Mouse (Mus musculus) c-Kit-negative CD71-positive TER-119-positive erythroid progenitor cells, embryonic 14.5 days (primary cell): Measurements from ENCODE around the gene Pogz.
"Not testable (repeated sequence)": the region's sequence is repeated elsewhere in the genome, so short reads cannot be mapped to it uniquely, and the experiment has no call there.

ENCODE experiments used
- DNase-seq: peaks from one replicate; pipeline ENCODE4 v3.0.0-alpha.2; 2013; ENCODE audit warnings: low read depth, low spot score

Pogz gene

GRCm38 (mm10) chr3:94832701-94833100 lies 4.7 kb upstream of the Pogz start:
- no peak for DNase-seq

DNA sequence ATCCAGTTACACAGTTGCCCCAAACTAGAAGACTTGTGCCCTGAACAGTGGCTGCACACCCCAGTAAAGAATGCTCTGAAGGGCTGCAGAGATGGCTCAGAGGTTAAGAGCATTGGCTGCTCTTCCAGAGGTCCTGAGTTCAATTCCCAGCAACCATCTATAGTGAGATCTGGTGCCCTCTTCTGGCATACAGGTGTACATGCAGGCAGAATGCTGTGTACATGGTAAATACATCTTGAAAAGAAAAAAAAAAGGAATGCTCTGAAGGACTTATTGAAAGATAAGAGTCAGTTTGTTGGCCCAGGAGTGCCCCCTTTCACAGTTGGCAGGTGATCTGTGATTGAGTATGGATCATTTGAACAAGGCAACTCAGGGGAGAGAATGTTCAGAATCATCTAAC lies 4.0 kb upstream of the Pogz start:
- no peak for DNase-seq

DNA sequence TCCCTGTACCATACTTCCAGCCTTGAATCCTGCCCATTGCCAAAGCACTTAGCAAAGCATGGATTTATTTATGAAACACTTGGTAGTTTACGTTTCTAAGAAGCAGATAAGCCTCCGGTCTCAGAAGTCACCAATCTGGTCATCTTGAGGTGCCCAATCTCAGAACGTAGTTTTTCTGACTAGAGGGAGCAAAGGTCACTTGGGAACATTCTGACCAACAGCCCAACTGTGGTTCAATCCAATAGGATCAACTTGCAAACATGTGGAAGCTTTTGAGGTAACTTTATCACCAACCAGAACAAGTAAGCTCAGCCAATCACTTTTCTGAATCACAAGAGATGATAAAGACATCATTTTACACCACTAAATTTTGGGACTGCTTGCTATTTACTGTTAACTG lies 2.0 kb upstream of the Pogz start:
- no peak for DNase-seq

GRCm38 (mm10) chr3:94837959-94838496 lies 661 bp downstream of the Pogz start:
- peak; percentile 9 for DNase-seq

DNA sequence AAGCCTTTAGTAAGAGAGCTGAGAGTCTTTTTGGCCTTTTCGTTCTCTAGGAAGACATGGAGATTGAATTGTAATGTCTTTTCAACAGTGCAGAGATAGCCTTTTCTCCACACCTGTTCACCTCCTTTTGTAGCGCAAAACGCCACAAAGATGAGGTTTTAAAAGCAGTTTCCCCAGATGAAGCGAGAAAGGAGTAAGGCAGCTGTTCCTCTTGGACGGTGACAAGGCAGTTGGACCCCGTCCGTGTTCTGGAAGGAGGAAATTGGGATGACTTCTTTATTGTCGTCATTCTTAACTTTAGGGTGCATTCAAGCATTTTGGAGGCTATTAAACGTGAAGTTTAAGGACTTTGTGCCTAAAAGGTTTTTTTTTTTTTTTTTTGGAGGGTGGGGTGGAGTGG lies 1.3 kb downstream of the Pogz start:
- peak; percentile 13 for DNase-seq

- no peak for DNase-seq
Observed at GRCm38 (mm10) chr3:94839101-94839500, 1.7 kb downstream of the Pogz start.

DNA sequence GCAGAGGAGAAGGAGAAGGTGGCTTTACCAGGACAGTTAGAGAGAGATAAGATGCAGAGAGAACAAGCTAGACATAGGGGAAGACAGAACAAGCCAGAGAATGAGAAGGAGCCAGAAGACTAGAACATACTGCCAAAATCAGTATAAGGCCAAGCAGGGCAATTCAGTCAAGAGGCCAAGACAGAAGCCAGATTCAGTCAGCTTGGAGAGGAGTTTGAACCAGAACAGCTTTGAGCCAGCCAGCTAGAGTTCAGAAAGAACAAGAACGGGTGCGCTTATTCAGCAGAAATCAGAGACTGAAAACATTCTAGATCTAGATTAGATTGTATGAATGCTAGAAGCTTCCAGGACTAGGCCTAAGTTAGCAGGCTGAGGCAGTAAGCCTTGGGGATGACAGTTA lies 10.0 kb downstream of the Pogz start:
- no peak for DNase-seq

GRCm38 (mm10) chr3:94849338-94849737 lies 12.0 kb downstream of the Pogz start:
- no peak for DNase-seq

DNA sequence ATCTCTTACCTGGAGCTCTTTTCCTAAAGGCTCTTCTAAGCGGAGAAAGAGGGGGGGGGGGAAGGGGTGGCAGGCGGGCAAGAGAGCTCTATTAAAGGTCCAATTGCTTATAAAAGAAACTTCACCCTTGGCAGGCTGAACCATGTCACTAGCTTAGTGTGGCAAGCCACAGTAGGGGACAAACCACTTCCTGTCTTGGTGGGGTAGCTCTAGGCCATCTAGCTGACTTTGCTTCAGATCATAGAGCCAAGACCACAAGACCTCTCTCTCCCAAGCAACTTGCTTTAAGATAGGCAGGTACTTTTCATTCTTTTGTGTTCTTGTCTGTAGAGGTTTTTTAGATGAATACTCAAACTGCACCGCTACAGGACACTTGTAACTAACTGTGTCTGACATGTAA lies 14.4 kb downstream of the Pogz start:
- no peak for DNase-seq

- no peak for DNase-seq
Observed at GRCm38 (mm10) chr3:94852215-94852614, 14.8 kb downstream of the Pogz start.

DNA sequence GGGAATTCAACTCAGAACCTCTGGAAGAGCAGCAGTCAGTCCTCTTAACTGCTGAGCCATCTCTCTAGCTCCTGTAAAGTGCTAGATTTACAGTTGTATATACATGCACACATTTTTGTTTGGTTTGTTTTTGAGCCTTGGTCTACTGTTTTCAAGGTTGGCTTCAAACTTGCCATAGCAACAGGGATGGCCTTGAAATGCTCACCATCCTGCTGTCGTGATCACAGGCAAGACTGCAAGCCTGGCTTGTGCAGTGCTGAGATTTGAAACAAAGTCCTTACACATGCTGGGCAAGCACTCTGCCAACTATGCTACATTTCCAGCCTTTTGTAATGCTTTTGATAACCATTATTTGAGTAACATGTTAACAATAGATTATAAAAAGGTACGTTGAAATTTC lies 22.1 kb downstream of the Pogz start:
- DNase-seq = no peak

- no peak for DNase-seq
Observed at GRCm38 (mm10) chr3:94869011-94869410, 31.6 kb downstream of the Pogz start.

DNA sequence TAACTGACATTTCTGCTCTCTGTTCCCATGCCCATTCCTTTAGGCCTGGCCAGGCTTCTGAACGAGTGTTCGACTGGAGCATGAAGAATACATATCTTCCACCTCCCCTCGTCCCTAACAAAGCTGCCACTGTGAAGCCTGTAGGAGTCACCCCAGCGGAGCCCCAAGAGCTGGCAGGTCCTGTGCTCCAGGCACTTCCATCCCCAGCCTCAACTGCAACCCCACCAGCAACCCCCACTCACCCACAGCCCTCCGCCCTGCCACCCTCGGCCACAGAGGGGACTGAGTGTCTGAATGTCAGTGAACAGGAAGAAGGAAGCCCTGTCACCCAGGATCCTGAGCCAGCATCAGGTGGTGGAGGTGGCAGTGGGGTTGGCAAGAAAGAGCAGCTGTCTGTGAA lies 41.3 kb downstream of the Pogz start:
- no peak for DNase-seq

DNA sequence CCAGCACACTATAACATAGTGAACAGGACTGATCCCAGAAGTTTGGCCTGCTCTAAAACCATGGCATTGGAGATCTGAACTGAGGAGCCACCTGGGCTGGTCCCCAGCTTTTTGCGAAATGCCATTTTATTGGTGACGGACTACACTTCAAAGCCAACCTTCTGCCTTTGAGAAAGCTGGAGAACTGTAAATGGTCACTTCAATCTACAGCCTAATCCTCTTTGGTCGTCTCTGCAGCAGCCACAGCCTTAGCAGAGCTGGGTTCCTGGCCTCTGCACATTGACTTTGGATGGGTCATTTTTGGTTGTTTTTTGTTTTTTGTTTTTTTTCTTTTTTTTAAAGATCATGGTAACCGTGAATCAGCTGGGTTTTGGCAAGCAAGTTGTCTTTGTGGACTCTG lies 44.5 kb downstream of the Pogz start:
- no peak for DNase-seq

DNA sequence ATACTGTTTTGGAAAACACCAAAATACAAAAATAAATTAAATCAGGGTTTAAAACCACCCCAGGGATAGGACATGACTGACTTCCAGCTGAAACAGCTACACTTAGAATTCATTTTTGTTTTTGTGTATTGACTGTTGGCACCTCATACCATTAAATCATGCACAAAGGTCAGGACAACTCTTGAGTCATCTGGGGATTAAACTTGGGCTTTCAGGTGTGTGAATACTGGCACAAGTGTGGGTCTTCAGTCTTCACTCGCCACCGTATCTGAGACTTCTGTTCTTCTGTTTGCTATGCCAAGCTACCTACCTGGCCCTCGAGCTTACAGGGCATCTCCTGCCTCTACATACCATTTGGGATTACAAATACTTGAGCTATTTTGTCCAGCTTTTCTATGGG lies 45.2 kb downstream of the Pogz start:
- DNase-seq = no peak

GRCm38 (mm10) chr3:94886316-94887224 lies 49.2 kb downstream of the Pogz start, which contains the start of gene Psmb4:
TSS of gene Psmb4 (minus strand) at chr3:94886961.
- DNase-seq = peak; percentile 87

DNA sequence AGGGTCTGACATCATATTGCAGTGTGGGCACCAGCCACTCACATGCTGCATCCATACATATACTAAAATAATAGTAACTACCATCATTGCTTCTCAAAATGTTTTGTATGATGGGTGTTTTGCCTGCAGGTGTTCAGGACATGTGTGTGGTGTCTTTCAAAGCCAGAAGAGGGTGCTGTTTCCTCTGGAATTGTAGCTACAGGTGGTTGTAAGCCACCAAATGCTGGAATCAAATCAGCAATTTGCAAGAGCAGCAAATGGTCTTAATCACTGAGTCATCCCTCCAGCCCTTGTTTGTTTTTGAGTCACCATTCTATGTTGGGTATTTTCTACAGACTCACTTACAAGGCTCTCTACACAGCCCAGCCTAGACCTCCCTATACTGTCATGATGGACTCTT lies 51.2 kb downstream of the Pogz start:
- DNase-seq = peak; percentile 26

DNA sequence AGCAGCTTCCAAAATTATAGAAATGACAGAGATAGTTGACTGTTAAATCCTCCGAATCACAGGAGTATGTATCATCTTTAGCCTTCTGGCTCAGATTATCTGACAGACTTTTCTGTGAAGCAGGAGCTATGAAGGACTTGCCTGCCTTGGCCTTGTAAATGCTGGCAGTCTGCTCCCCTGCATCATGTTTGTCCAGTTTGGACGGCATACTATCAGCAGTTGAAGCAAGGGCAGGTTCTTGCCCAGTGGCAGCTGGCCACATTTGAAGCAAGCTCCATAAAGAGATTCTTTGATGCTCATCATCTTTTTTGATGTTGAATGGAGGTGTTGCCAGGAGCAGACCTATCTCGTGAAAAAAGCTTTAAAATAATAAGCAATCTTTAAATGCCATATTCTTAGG lies 56.7 kb downstream of the Pogz start:
- DNase-seq = no peak

DNA sequence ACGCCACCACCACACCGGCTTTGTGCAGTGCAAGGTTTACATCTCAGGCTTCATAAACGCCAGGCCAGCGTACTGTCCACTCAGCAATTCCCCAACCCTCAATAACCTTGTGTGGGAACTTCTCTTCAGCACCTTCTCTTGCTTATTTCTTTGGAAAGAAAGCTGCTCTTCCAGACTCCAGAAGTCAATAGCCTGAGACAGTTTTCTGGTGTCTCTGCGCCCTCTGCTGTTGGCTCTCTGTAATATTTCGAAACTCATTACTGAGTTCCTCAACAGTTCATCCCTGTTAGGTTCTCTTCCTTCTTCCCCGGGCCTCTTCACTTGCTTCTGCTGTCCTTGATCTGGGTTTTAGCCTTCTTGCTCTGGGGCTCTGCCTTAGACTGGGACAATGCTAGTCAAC lies 65.4 kb downstream of the Pogz start:
- DNase-seq = peak; percentile 22

- not testable (repeated sequence) for DNase-seq
Observed at GRCm38 (mm10) chr3:94904759-94905158, 67.4 kb downstream of the Pogz start.

- DNase-seq = no peak
Observed at GRCm38 (mm10) chr3:94906482-94906881, 69.1 kb downstream of the Pogz start.

DNA sequence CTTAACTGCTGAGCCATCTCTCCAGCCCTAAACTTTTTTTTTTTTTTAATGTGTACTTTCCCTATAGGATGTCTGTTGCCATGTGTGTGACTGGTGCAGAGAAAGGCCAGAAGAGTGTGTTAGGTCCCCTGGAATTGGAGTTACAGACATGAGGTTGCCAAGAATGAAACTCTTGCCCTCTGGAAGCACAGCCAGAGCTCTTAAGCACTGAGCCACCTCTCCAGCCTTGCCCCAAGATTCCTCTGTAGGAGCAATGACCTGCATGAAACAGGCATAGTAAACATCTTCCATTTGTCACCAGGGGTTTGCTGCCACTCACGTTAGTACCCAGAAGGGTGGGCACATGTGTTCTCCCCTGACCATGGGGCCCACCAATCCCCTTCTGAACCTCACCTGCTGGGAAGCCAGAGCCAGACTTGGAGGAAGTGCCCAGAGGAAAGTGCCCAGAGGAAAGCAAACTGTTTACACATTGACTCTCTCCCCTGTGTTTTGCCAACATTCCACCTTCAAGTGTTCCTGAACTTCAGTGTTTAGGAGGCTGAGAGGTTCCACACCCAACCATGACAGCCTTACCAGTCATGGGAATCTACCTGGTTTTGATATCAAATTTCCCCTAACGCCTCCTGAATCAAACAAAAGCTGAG lies 73.8 kb downstream of the Pogz start:
- no peak for DNase-seq

DNA sequence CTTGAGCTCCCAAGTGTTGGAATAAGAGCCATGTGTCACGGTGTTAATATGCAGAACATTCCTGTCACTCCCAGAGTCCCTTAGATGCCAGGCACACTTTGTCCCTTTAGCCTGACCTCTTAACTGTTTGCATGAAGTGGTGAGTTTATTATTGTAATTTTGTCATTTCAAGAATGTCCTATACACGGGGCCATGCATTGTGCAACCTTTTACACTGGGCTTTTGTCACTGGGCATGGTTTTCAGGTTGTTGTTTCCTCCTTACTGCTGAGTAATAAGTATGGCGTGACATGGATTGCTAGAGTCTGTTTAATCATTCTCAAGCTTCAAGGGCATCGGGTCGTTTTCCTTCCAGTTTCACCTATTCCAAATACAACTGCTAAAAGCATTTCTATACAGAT lies 76.4 kb downstream of the Pogz start:
- no peak for DNase-seq
